ENCODE assay signal across 17 mouse cellular contexts in the genomic region with DNA sequence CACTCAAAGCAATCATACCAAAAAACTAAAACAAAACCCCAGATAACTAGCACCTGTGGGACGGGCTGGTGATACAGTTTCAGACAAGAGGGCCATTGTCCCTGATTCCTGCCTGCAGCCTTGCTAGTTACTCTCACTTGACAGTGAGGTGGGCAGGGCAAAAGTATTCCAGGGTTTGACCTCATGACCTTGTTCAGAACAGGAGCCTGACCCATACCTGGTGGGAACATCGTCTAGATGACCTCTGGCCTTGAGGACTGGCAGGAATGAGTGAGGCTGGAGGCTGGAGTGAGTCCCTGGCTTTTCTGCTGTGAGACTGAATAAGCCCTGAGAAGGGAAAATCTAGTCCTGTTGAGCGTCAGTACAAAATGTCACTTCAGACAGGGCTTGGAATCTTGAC. TPM values are rescaled to one million over a fixed set of nuclear protein-coding genes. Genes with fewer than 3 reads are reported as not detected.
"Had no signal": no experiment of that assay in that cellular context is flagged by ENCODE, and none has a peak within 500 bp of the region (broad histone marks: within the 10 kb centered on the region; RNA-seq: fewer than 3 reads in every experiment).

No protein-coding gene starts in this region.

- H3K4me3 ChIP-seq: midbrain, embryonic 10.5 days; midbrain, embryonic 12.5 days; midbrain, embryonic 15.5 days; neural tube, embryonic 12.5 days; stomach, embryonic 15.5 days had no signal

- H3K27me3 ChIP-seq: midbrain, embryonic 12.5 days; midbrain, embryonic 15.5 days; neural tube, embryonic 12.5 days; stomach, embryonic 15.5 days had no signal

- H3K4me1 ChIP-seq: midbrain, embryonic 12.5 days; midbrain, embryonic 15.5 days; neural tube, embryonic 12.5 days; stomach, embryonic 15.5 days had no signal

- H3K9me3 ChIP-seq: midbrain, embryonic 12.5 days; midbrain, embryonic 15.5 days; neural tube, embryonic 12.5 days; stomach, embryonic 15.5 days had no signal

- H3K36me3 ChIP-seq: midbrain, embryonic 12.5 days; midbrain, embryonic 15.5 days; neural tube, embryonic 12.5 days; stomach, embryonic 15.5 days had no signal

- H3K9ac ChIP-seq: lung, embryonic 14.5 days; midbrain, embryonic 12.5 days; midbrain, embryonic 15.5 days; neural tube, embryonic 12.5 days; stomach, embryonic 15.5 days had no signal

- H3K27ac ChIP-seq: midbrain, embryonic 10.5 days; midbrain, embryonic 12.5 days; midbrain, embryonic 15.5 days; neural tube, embryonic 12.5 days; stomach, embryonic 15.5 days; stomach, postnatal 0 days had no signal

- ATAC-seq: midbrain, embryonic 15.5 days had no signal

- DNase-seq: lung, adult 18-20 months; lung, embryonic 14.5 days; lung, postnatal 10 days; lung, postnatal 4 days; right cerebral cortex, postnatal 14 days; thymus, adult 2 months; thymus, postnatal 25 days; thymus, postnatal 4 days had no signal

- H3K4me2 ChIP-seq: lung, embryonic 14.5 days; midbrain, embryonic 12.5 days; midbrain, embryonic 15.5 days; neural tube, embryonic 12.5 days; stomach, embryonic 15.5 days had no signal

RNA-seq across cellular contexts. Expression of a gene that starts 11.1 kb away (rescaled TPM):
- total RNA-seq: megakaryocyte-erythroid progenitor cell, adult 5-6 weeks; monocyte, adult 5-6 weeks; neutrophil, adult 5-6 weeks had no signal
